In genomic region chr2:153422051-153422450, GRCm38 (mm10) we compare ENCODE assay signal across 9 mouse cellular contexts.
DNase-seq lines count a peak whose midpoint lies in the region; ATAC-seq and TF ChIP-seq lines count a peak whose summit lies in the region.
"Had no signal": no experiment of that assay in that cellular context is flagged by ENCODE, and none has a peak within 500 bp of the region (broad histone marks: within the 10 kb centered on the region; RNA-seq: fewer than 3 reads in every experiment).

No protein-coding gene starts in this region.

- no peak for ATAC-seq in heart, embryonic 11.5 days (replicated peaks; ENCODE audit: insufficient number of reproducible peaks, low FRiP score, low TSS enrichment)
- peak; percentile 61 for ATAC-seq in hindbrain, postnatal 0 days
- peak; percentile 65 for ATAC-seq in midbrain, embryonic 15.5 days (replicated peaks)

- no peak for DNase-seq in heart, embryonic 10.5 days (ENCODE audit: low spot score)
- DNase-seq in embryonic facial prominence, embryonic 10.5 days (ENCODE audit: low spot score) = peak; percentile 50
- peak; percentile 61 for DNase-seq in hindbrain, postnatal 0 days (ENCODE audit: low spot score)
- DNase-seq in cerebellum, postnatal 25 days = no peak
- DNase-seq in urinary bladder, postnatal 10 days (ENCODE audit: low spot score) = no peak
- no peak for DNase-seq in gastrocnemius, adult 8-10 months (ENCODE audit: low spot score in 2 of 2)

- WGBS in heart, embryonic 10.5 days = 33% methylated on average over 5 of the region's 5 CpGs
- 39% methylated on average over 5 of the region's 5 CpGs for WGBS in heart, embryonic 11.5 days (ENCODE audit: insufficient replicate concordance)
- WGBS in embryonic facial prominence, embryonic 10.5 days = 22% methylated on average over 5 of the region's 5 CpGs
- 18% methylated on average over 5 of the region's 5 CpGs for WGBS in hindbrain, postnatal 0 days
- WGBS in midbrain, embryonic 15.5 days = 8% methylated on average over 5 of the region's 5 CpGs

- H3K9ac ChIP-seq in heart, embryonic 11.5 days (ENCODE audit: low read depth, low read length) = no peak overlapping the region
- H3K9ac ChIP-seq in hindbrain, postnatal 0 days (replicated peaks; ENCODE audit: low read length) = no peak overlapping the region
- H3K9ac ChIP-seq in midbrain, embryonic 15.5 days = no peak overlapping the region
- H3K9ac ChIP-seq: heart, embryonic 15.5 days had no signal

- no peaks in the 10 kb centered on the region for H3K27me3 ChIP-seq in heart, embryonic 10.5 days (ENCODE audit: insufficient read depth, poor library complexity, severe bottlenecking)
- no peaks in the 10 kb centered on the region for H3K27me3 ChIP-seq in heart, embryonic 11.5 days (ENCODE audit: control insufficient read depth, insufficient read depth, low read length)
- no peaks in the 10 kb centered on the region for H3K27me3 ChIP-seq in embryonic facial prominence, embryonic 10.5 days (replicated peaks; ENCODE audit: low read depth, poor library complexity, severe bottlenecking)
- H3K27me3 ChIP-seq in hindbrain, postnatal 0 days (ENCODE audit: insufficient read depth, low read length) = no peaks in the 10 kb centered on the region
- H3K27me3 ChIP-seq in midbrain, embryonic 15.5 days (replicated peaks) = no peaks in the 10 kb centered on the region
- H3K27me3 ChIP-seq: heart, embryonic 15.5 days had no signal

- H3K4me2 ChIP-seq in heart, embryonic 11.5 days = no peak overlapping the region
- H3K4me2 ChIP-seq in hindbrain, postnatal 0 days (ENCODE audit: low read depth, low read length) = no peak overlapping the region
- H3K4me2 ChIP-seq in midbrain, embryonic 15.5 days = no peak overlapping the region
- H3K4me2 ChIP-seq: heart, embryonic 15.5 days had no signal

- H3K4me3 ChIP-seq in heart, embryonic 10.5 days = no peak overlapping the region
- H3K4me3 ChIP-seq in heart, embryonic 11.5 days (ENCODE audit: low read depth, low read length) = no peak overlapping the region
- H3K4me3 ChIP-seq in embryonic facial prominence, embryonic 10.5 days = peak overlapping the region; percentile 5; the same call in 1 of the 2 replicates
- no peak overlapping the region for H3K4me3 ChIP-seq in hindbrain, postnatal 0 days (ENCODE audit: low read length)
- no peak overlapping the region for H3K4me3 ChIP-seq in midbrain, embryonic 15.5 days
- H3K4me3 ChIP-seq: heart, embryonic 15.5 days had no signal

- no peak for TF ChIP-seq CTCF in hindbrain, postnatal 0 days (IDR thresholded peaks at IDR 0.05; ENCODE audit: low read depth)

- peaks cover 68% of the 10 kb centered on the region for H3K4me1 ChIP-seq in heart, embryonic 10.5 days
- H3K4me1 ChIP-seq in heart, embryonic 11.5 days (ENCODE audit: control insufficient read depth, insufficient read depth, low read length) = peaks cover 47% of the 10 kb centered on the region
- peaks cover 58% of the 10 kb centered on the region for H3K4me1 ChIP-seq in embryonic facial prominence, embryonic 10.5 days
- peaks cover 10% of the 10 kb centered on the region for H3K4me1 ChIP-seq in hindbrain, postnatal 0 days (ENCODE audit: insufficient read depth, low read length)
- H3K4me1 ChIP-seq in midbrain, embryonic 15.5 days = peaks cover 45% of the 10 kb centered on the region

- no peaks in the 10 kb centered on the region for H3K9me3 ChIP-seq in heart, embryonic 10.5 days
- H3K9me3 ChIP-seq in heart, embryonic 11.5 days (replicated peaks; ENCODE audit: control insufficient read depth, low read length) = no peaks in the 10 kb centered on the region
- H3K9me3 ChIP-seq in embryonic facial prominence, embryonic 10.5 days = no peaks in the 10 kb centered on the region
- H3K9me3 ChIP-seq in hindbrain, postnatal 0 days (ENCODE audit: low read length) = no peaks in the 10 kb centered on the region
- no peaks in the 10 kb centered on the region for H3K9me3 ChIP-seq in midbrain, embryonic 15.5 days
- H3K9me3 ChIP-seq: heart, embryonic 15.5 days had no signal

- H3K27ac ChIP-seq in heart, embryonic 10.5 days = 0 out of 2 replicates have a peak overlapping the region, but pooled peaks have one; percentile 19
- no peak overlapping the region for H3K27ac ChIP-seq in heart, embryonic 11.5 days (ENCODE audit: low read depth, low read length)
- H3K27ac ChIP-seq in embryonic facial prominence, embryonic 10.5 days (replicated peaks) = no peak overlapping the region
- 0 out of 2 replicates have a peak overlapping the region, but pooled peaks have one; percentile 37 for H3K27ac ChIP-seq in hindbrain, postnatal 0 days
- H3K27ac ChIP-seq in midbrain, embryonic 15.5 days = peak overlapping the region; percentile 46; the same call in 1 of the 2 replicates

- H3K36me3 ChIP-seq in heart, embryonic 10.5 days = peaks cover 76% of the 10 kb centered on the region
- H3K36me3 ChIP-seq in heart, embryonic 11.5 days (ENCODE audit: control insufficient read depth, insufficient read depth, low read length) = peaks cover 19% of the 10 kb centered on the region
- H3K36me3 ChIP-seq in embryonic facial prominence, embryonic 10.5 days (replicated peaks) = peaks cover 87% of the 10 kb centered on the region
- H3K36me3 ChIP-seq in hindbrain, postnatal 0 days (ENCODE audit: insufficient read depth, low read length) = peaks cover 27% of the 10 kb centered on the region; the same call in 1 of the 2 replicates
- peaks cover 33% of the 10 kb centered on the region; the same call in 1 of the 2 replicates for H3K36me3 ChIP-seq in midbrain, embryonic 15.5 days (replicated peaks)

Comparison
In these comparisons a context has a peak if more than half of its experiments do, and no peak if none do; other contexts are left out.
1. H3K27ac ChIP-seq: peak in heart, embryonic 10.5 days (single experiment), hindbrain, postnatal 0 days (single experiment) and midbrain, embryonic 15.5 days (single experiment); none in heart, embryonic 11.5 days (single experiment) and embryonic facial prominence, embryonic 10.5 days (single experiment).
2. DNase-seq: peak in embryonic facial prominence, embryonic 10.5 days (single experiment) and hindbrain, postnatal 0 days (single experiment); none in heart, embryonic 10.5 days (single experiment), cerebellum, postnatal 25 days (0 of 2), urinary bladder, postnatal 10 days (single experiment) and gastrocnemius, adult 8-10 months (0 of 2).